Mouse (Mus musculus): ENCODE measurements at regions not wholly inside any gene's neighbourhood (a gene's known extent, or its start where the extent isn't known, plus 50 kb on each side); places are given as distances from the start of the nearest gene placed in this dataset.
A peak's percentile ranks its signal among the peaks of the same experiment; 100 is the strongest.

GRCm38 (mm10) chr4:99348674-99349073 is 53.0 kb downstream of the Gm12689 start:
- no peak for DNase-seq (ENCODE audit: low spot score in 2 of 2)

- DNase-seq (ENCODE audit: low spot score in 2 of 2), result no peak
Observed at GRCm38 (mm10) chr4:99353122-99353774, 57.5 kb downstream of the Gm12689 start.

- no peak for DNase-seq (ENCODE audit: low spot score in 2 of 2)
Observed at GRCm38 (mm10) chr4:99354241-99354640, 58.5 kb downstream of the Gm12689 start.

- DNase-seq (ENCODE audit: low spot score in 2 of 2), result no peak
Observed at GRCm38 (mm10) chr4:99354835-99355234, 59.1 kb downstream of the Gm12689 start.

- DNase-seq (ENCODE audit: low spot score in 2 of 2), result no peak
Observed at GRCm38 (mm10) chr4:99368036-99368435, 72.3 kb downstream of the Gm12689 start.

- no peak for DNase-seq (ENCODE audit: low spot score in 2 of 2)
Observed at GRCm38 (mm10) chr4:99371162-99371561, 75.5 kb downstream of the Gm12689 start.

- no peak for DNase-seq (ENCODE audit: low spot score in 2 of 2)
Observed at GRCm38 (mm10) chr4:99376171-99376570, 80.5 kb downstream of the Gm12689 start.

GRCm38 (mm10) chr4:99376911-99377310 is 81.2 kb downstream of the Gm12689 start:
- DNase-seq (ENCODE audit: low spot score in 2 of 2), result no peak

GRCm38 (mm10) chr4:99379983-99380382 is 84.3 kb downstream of the Gm12689 start:
- no peak for DNase-seq (ENCODE audit: low spot score in 2 of 2)

GRCm38 (mm10) chr4:99385381-99385780 is 89.7 kb downstream of the Gm12689 start:
- no peak for DNase-seq (ENCODE audit: low spot score in 2 of 2)

GRCm38 (mm10) chr4:99389428-99389827 is 93.7 kb downstream of the Gm12689 start:
- DNase-seq (ENCODE audit: low spot score in 2 of 2), result no peak

GRCm38 (mm10) chr4:99392986-99393385 is 97.3 kb downstream of the Gm12689 start:
- DNase-seq (ENCODE audit: low spot score in 2 of 2), result no peak

- no peak for DNase-seq (ENCODE audit: low spot score in 2 of 2)
Observed at GRCm38 (mm10) chr4:99394244-99394643, 98.5 kb downstream of the Gm12689 start.

- no peak for DNase-seq (ENCODE audit: low spot score in 2 of 2)
Observed at GRCm38 (mm10) chr4:99407466-99407865, 111.8 kb downstream of the Gm12689 start.

GRCm38 (mm10) chr4:99423449-99423848 is 127.7 kb downstream of the Gm12689 start:
- no peak for DNase-seq (ENCODE audit: low spot score in 2 of 2)

- peak in 1 of 2 experiments; percentile 8 for DNase-seq (ENCODE audit: low spot score in 2 of 2)
Observed at GRCm38 (mm10) chr4:99445077-99445754, 149.5 kb downstream of the Gm12689 start.

GRCm38 (mm10) chr4:99445755-99446128 is 150.0 kb downstream of the Gm12689 start:
- no peak for DNase-seq (ENCODE audit: low spot score in 2 of 2)

- no peak for DNase-seq (ENCODE audit: low spot score in 2 of 2)
Observed at GRCm38 (mm10) chr4:99458984-99459383, 163.3 kb downstream of the Gm12689 start.

- DNase-seq (ENCODE audit: low spot score in 2 of 2), result peak; percentile 55 to 68
Observed at GRCm38 (mm10) chr4:99459436-99459835, 163.7 kb downstream of the Gm12689 start.

GRCm38 (mm10) chr4:99465493-99465892 is 169.8 kb downstream of the Gm12689 start:
- no peak for DNase-seq (ENCODE audit: low spot score in 2 of 2)

GRCm38 (mm10) chr4:99475701-99476218 is 180.1 kb downstream of the Gm12689 start:
- DNase-seq (ENCODE audit: low spot score in 2 of 2), result no peak

- no peak for DNase-seq (ENCODE audit: low spot score in 2 of 2)
Observed at GRCm38 (mm10) chr4:99484271-99484670, 171.8 kb upstream of the Foxd3 start.

All from frontal cortex, postnatal 10 days (tissue).